Mouse (Mus musculus) C2C12 (cell line): Measurements from ENCODE around the gene Chrne. TPM values are rescaled to one million over a fixed set of nuclear protein-coding genes. Genes with fewer than 3 reads are reported as not detected.

Source experiments
- H3K27me3 ChIP-seq: one replicate; pipeline ENCODE4 v1.6.1; 2011; ENCODE audit not compliant: control insufficient read depth, insufficient read depth, insufficient read length
- H3K36me3 ChIP-seq: one replicate; pipeline ENCODE4 v1.6.1; 2011; ENCODE audit not compliant: control insufficient read depth, insufficient read depth
- H3K4me3 ChIP-seq: one replicate; pipeline ENCODE4 v1.5.1; 2011; ENCODE audit warnings: mild to moderate bottlenecking, control low read depth; ENCODE audit not compliant: poor library complexity, insufficient read depth, severe bottlenecking
- H3K79me2 ChIP-seq: one replicate; pipeline ENCODE4 v1.6.1; 2011; ENCODE audit not compliant: control insufficient read depth, insufficient read depth
- H3K79me3 ChIP-seq: one replicate; pipeline ENCODE4 v1.6.1; 2011; ENCODE audit warnings: low read depth, control low read depth
- H3ac ChIP-seq: one replicate; pipeline ENCODE3; 2011; ENCODE audit warnings: low read depth; ENCODE audit not compliant: control insufficient read depth, insufficient read length
- CEBPB ChIP-seq: IDR thresholded peaks from one replicate; pipeline ENCODE4 v1.6.1; 2011; ENCODE audit warnings: low read depth, mild to moderate bottlenecking, control low read depth, moderate library complexity
- CTCF ChIP-seq: IDR thresholded peaks from one replicate; pipeline ENCODE4 v1.5.1; 2011; ENCODE audit not compliant: control insufficient read depth, insufficient read depth, insufficient read length
- FOSL1 ChIP-seq: IDR thresholded peaks from one replicate; pipeline ENCODE4 v1.8.0; 2011; ENCODE audit warnings: mild to moderate bottlenecking, low read length; ENCODE audit not compliant: poor library complexity, insufficient read depth, severe bottlenecking
- MAX ChIP-seq: IDR thresholded peaks from one replicate; pipeline ENCODE4 v1.6.1; 2011; ENCODE audit warnings: mild to moderate bottlenecking, control low read depth
- MYOD1 ChIP-seq: IDR thresholded peaks from one replicate; pipeline ENCODE4 v1.6.1; 2011; ENCODE audit warnings: low read depth; ENCODE audit not compliant: control insufficient read depth, insufficient read length
- MYOG ChIP-seq: IDR thresholded peaks from one replicate; pipeline ENCODE4 v1.6.1; 2011; ENCODE audit not compliant: control insufficient read depth, insufficient read length; ENCODE audit errors: extremely low read depth
- USF1 ChIP-seq: IDR thresholded peaks from one replicate; pipeline ENCODE4 v1.6.1; 2011; ENCODE audit warnings: low read depth, mild to moderate bottlenecking, control low read depth, moderate library complexity
- polyA plus RNA-seq: library from polyadenylated mRNA; unstranded; fragments of >200 nt; fragmentation: generic; extraction: Trizol; gene quantifications from one replicate; pipeline ENCODE4 v1.2.1, GENCODE M21; 2012; ENCODE audit warnings: missing spikeins

Gene Chrne
- polyA plus RNA-seq, 1 experiment: 0.08 TPM

- no peaks in the 10 kb centered on the region for H3K79me3 ChIP-seq
- H3K79me2 ChIP-seq: peaks cover 8% of the 10 kb centered on the region
- TF ChIP-seq USF1: no peak
- no peak for TF ChIP-seq CTCF
- TF ChIP-seq MYOD1: no peak
- TF ChIP-seq MYOG: no peak
- no peak for TF ChIP-seq MAX
- TF ChIP-seq FOSL1: no peak
- no peak for TF ChIP-seq CEBPB
- H3ac ChIP-seq: no peak overlapping the region
- peaks cover 18% of the 10 kb centered on the region for H3K36me3 ChIP-seq
- no peaks in the 10 kb centered on the region for H3K27me3 ChIP-seq
- no peak overlapping the region for H3K4me3 ChIP-seq
Observed at GRCm38 (mm10) chr11:70639976-70640375, 21.0 kb upstream of the Chrne start.

GRCm38 (mm10) chr11:70638714-70639278 is 19.8 kb upstream of the Chrne start, which contains the start of gene Gp1ba:
TSS of gene Gp1ba (plus strand) at chr11:70639122.
- Histone ChIP-seq H3K79me2 (no peaks in the 10 kb centered on the region), H3K4me3 (no peak within 1 kb of the TSS)

GRCm38 (mm10) chr11:70638293-70638692 is 19.3 kb upstream of the Chrne start:
- no peaks in the 10 kb centered on the region for H3K79me3 ChIP-seq
- H3K27me3 ChIP-seq: no peaks in the 10 kb centered on the region
- no peak overlapping the region for H3ac ChIP-seq
- H3K79me2 ChIP-seq: no peaks in the 10 kb centered on the region
- TF ChIP-seq USF1 (no peak), FOSL1 (no peak), MYOD1 (no peak), MYOG (no peak), CEBPB (no peak), MAX (no peak), CTCF (no peak)
- peaks cover 2% of the 10 kb centered on the region for H3K36me3 ChIP-seq
- H3K4me3 ChIP-seq: no peak overlapping the region

More at GRCm38 (mm10) chr11:70638714-70639278, 19.8 kb upstream of the Chrne start, which contains the start of gene Gp1ba:
- TF ChIP-seq USF1 (peak; percentile 29), MYOD1 (no peak)
- Histone ChIP-seq H3K79me3 (no peaks in the 10 kb centered on the region), H3K36me3 (peaks cover 7% of the 10 kb centered on the region), H3ac (no peak within 1 kb of the TSS), H3K27me3 (no peaks in the 10 kb centered on the region)

- no peak overlapping the region for H3ac ChIP-seq
- TF ChIP-seq USF1: no peak
- TF ChIP-seq MYOD1: no peak
- no peak for TF ChIP-seq MYOG
- TF ChIP-seq FOSL1: no peak
- TF ChIP-seq CEBPB: no peak
- TF ChIP-seq MAX: no peak
- TF ChIP-seq CTCF: no peak
- no peaks in the 10 kb centered on the region for H3K79me2 ChIP-seq
- H3K27me3 ChIP-seq: no peaks in the 10 kb centered on the region
- H3K36me3 ChIP-seq: no peaks in the 10 kb centered on the region
- no peaks in the 10 kb centered on the region for H3K79me3 ChIP-seq
- no peak overlapping the region for H3K4me3 ChIP-seq
Observed at GRCm38 (mm10) chr11:70637764-70638163, 18.7 kb upstream of the Chrne start.

GRCm38 (mm10) chr11:70635601-70636000 is 16.6 kb upstream of the Chrne start:
- H3K79me3 ChIP-seq: no peaks in the 10 kb centered on the region
- no peak for TF ChIP-seq CTCF
- no peak for TF ChIP-seq FOSL1
- TF ChIP-seq USF1: no peak
- no peak for TF ChIP-seq MAX
- TF ChIP-seq MYOG: no peak
- no peak for TF ChIP-seq CEBPB
- no peak for TF ChIP-seq MYOD1
- H3K79me2 ChIP-seq: no peaks in the 10 kb centered on the region
- no peak overlapping the region for H3ac ChIP-seq
- H3K27me3 ChIP-seq: no peaks in the 10 kb centered on the region
- H3K36me3 ChIP-seq: no peaks in the 10 kb centered on the region
- H3K4me3 ChIP-seq: no peak overlapping the region

- Histone ChIP-seq H3K27me3 (no peaks in the 10 kb centered on the region), H3K79me3 (no peaks in the 10 kb centered on the region), H3K79me2 (no peaks in the 10 kb centered on the region), H3ac (no peak overlapping the region), H3K36me3 (no peaks in the 10 kb centered on the region), H3K4me3 (no peak overlapping the region)
- TF ChIP-seq CTCF: no peak
- no peak for TF ChIP-seq MAX
- TF ChIP-seq USF1: no peak
- TF ChIP-seq FOSL1: no peak
- no peak for TF ChIP-seq MYOG
- TF ChIP-seq MYOD1: no peak
- TF ChIP-seq CEBPB: no peak
Observed at GRCm38 (mm10) chr11:70630129-70630528, 11.1 kb upstream of the Chrne start.
